Mouse (Mus musculus) ES-CJ7 (cell line): ENCODE measurements around the gene Nme2.
"Not testable (repeated sequence)": the region's sequence is repeated elsewhere in the genome, so short reads cannot be mapped to it uniquely, and the experiment has no call there.

ENCODE experiments used
- DNase-seq: peaks from one replicate; pipeline ENCODE4 v3.0.0; 2011; ENCODE audit warnings: low read depth, low spot score

The Nme2 gene

GRCm38 (mm10) chr11:93967381-93967780 is 11.3 kb upstream of the Nme2 start:
- DNase-seq = no peak

GRCm38 (mm10) chr11:93965391-93965790 is 9.3 kb upstream of the Nme2 start:
- DNase-seq = no peak

- DNase-seq = no peak
Observed at GRCm38 (mm10) chr11:93963013-93963412, 7.0 kb upstream of the Nme2 start.

GRCm38 (mm10) chr11:93961482-93961881 is 5.4 kb upstream of the Nme2 start:
- DNase-seq = no peak

GRCm38 (mm10) chr11:93957746-93958145 is 1.7 kb upstream of the Nme2 start:
- no peak for DNase-seq

- DNase-seq = no peak
Observed at GRCm38 (mm10) chr11:93957031-93957555, 1.0 kb upstream of the Nme2 start.

- peak; percentile 94 for DNase-seq
Observed at GRCm38 (mm10) chr11:93955256-93956150, 556 bp downstream of the Nme2 start.

- no peak for DNase-seq
Observed at GRCm38 (mm10) chr11:93954738-93955255, 1.3 kb downstream of the Nme2 start.

GRCm38 (mm10) chr11:93952376-93952775 is 3.7 kb downstream of the Nme2 start:
- no peak for DNase-seq

GRCm38 (mm10) chr11:93950045-93950444 is 6.0 kb downstream of the Nme2 start:
- no peak for DNase-seq

GRCm38 (mm10) chr11:93948887-93949567 is 7.0 kb downstream of the Nme2 start:
- no peak for DNase-seq

- no peak for DNase-seq
Observed at GRCm38 (mm10) chr11:93944986-93945385, 11.1 kb downstream of the Nme2 start.

- no peak for DNase-seq
Observed at GRCm38 (mm10) chr11:93940906-93941305, 15.2 kb downstream of the Nme2 start.

- DNase-seq = no peak
Observed at GRCm38 (mm10) chr11:93929106-93929505, 27.0 kb downstream of the Nme2 start.

- DNase-seq = not testable (repeated sequence)
Observed at GRCm38 (mm10) chr11:93915019-93915418, 41.0 kb downstream of the Nme2 start.

GRCm38 (mm10) chr11:93911603-93912002 is 44.5 kb downstream of the Nme2 start:
- no peak for DNase-seq

- no peak for DNase-seq
Observed at GRCm38 (mm10) chr11:93908829-93909228, 47.2 kb downstream of the Nme2 start.

GRCm38 (mm10) chr11:93907839-93908238 is 48.2 kb downstream of the Nme2 start:
- DNase-seq = no peak

GRCm38 (mm10) chr11:93906834-93907233 is 49.2 kb downstream of the Nme2 start:
- no peak for DNase-seq
